Mouse (Mus musculus) forebrain, embryonic 12.5 days (tissue): ENCODE results near the gene Sec24c. TPM values are rescaled to one million over a fixed set of nuclear protein-coding genes. Genes with fewer than 3 reads are reported as not detected.

Source experiments
- ATAC-seq: fragments of 200-750 bp; cut with Nextera tagmentation; 2 replicates; pipeline ENCODE4 v1.8.0; 2017; ENCODE audit warnings: moderate TSS enrichment; ENCODE audit not compliant: low FRiP score
- H3K27ac ChIP-seq: fragments of 300-500 bp; sonication (generic); 2 replicates; pipeline ENCODE4 v1.5.1; 2016; ENCODE audit warnings: mild to moderate bottlenecking
- H3K27me3 ChIP-seq: fragments of 300-500 bp; sonication (generic); 2 replicates; pipeline ENCODE4 v1.6.1; 2016; ENCODE audit warnings: mild to moderate bottlenecking
- H3K36me3 ChIP-seq: fragments of 300-500 bp; sonication (generic); replicated peaks from 2 replicates; pipeline ENCODE4 v1.6.1; 2016; ENCODE audit warnings: mild to moderate bottlenecking
- H3K4me1 ChIP-seq: fragments of 300-500 bp; sonication (generic); 2 replicates; pipeline ENCODE4 v1.6.1; 2016
- H3K4me2 ChIP-seq: fragments of 300-500 bp; sonication (generic); 2 replicates; pipeline ENCODE4 v1.6.1; 2016; ENCODE audit warnings: mild to moderate bottlenecking, moderate library complexity
- H3K4me3 ChIP-seq: fragments of 300-500 bp; sonication (generic); replicated peaks from 2 replicates; pipeline ENCODE4 v1.5.1; 2016; ENCODE audit warnings: mild to moderate bottlenecking
- H3K9ac ChIP-seq: fragments of 300-500 bp; sonication (generic); 2 replicates; pipeline ENCODE4 v1.6.1; 2016; ENCODE audit warnings: mild to moderate bottlenecking
- H3K9me3 ChIP-seq: fragments of 300-500 bp; sonication (generic); 2 replicates; pipeline ENCODE4 v1.6.1; 2016
- WGBS: fragments of 180-500 bp; shearing (Covaris S2); methylation state at CpG from one replicate; pipeline ENCODE4 v1.1.7; 2016; 5-methylcytosine and 5-hydroxymethylcytosine counted together
- microRNA-seq: library from miRNA; unstranded; fragments of <30 nt; microRNA quantifications from one replicate; pipeline ENCODE4, GENCODE M21; 2017
- polyA plus RNA-seq: library from polyadenylated mRNA; unstranded; fragments of >200 nt; fragmentation: Nextera tagmentation; extraction: Ambion mirVana; gene quantifications from 2 replicates; pipeline ENCODE4 v1.2.1, GENCODE M21; 2016

Sec24c gene
- polyA plus RNA-seq, 1 experiment from 2014 or later: 87.6 TPM

DNA sequence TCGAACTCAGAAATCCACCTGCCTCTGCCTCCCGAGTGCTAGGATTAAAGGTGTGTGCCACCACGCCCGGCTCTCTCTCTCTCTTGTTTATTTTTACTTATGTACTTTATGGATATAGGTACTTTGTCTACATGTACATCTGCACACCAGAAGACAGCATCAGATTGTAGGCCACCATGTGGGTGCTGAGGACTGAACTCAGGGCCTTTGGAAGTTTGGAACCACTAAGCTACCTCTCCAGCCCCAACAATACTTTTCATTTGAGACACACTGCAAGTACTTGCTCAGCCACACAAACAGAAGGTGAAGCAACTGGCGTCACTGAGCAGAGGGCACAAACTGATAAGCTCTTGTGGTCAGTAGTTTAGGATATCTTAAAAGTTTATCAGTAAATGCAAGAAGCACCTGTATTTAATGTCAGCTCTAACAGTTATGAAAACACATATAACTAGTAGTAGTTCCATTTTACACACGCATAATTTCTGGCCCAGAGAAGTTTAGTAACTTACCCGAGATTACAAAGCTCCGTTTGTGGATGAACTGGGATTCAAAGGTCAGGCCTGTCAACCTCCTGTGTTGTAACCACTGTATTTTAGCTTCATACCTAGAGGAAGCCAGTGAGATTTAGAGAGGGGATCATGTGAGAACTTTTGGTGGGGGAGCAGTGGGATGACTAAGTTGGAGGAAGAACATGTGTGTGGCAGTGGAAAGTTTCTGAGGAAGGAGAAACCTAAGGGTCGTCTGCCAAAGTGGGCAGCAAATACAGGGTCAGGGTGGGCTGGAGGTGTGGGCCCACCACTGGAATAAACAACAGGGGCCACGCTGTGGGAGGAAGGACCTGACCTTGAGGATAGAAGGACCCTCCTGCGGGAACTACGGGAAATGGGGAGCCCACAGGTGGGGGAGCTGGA is 59.2 kb downstream of the Sec24c start:
- peak overlapping the region; percentile 93 for H3K9ac ChIP-seq
- H3K36me3 ChIP-seq: peaks cover 43% of the 10 kb centered on the region
- WGBS: 54% methylated on average over 12 of the region's 12 CpGs
- H3K4me3 ChIP-seq: peak overlapping the region; percentile 77
- peak overlapping the region; percentile 79 for H3K4me2 ChIP-seq
- no peak for ATAC-seq
- H3K27me3 ChIP-seq: no peaks in the 10 kb centered on the region
- H3K27ac ChIP-seq: peak overlapping the region; percentile 80; the same call in 1 of the 2 replicates
- peaks cover 11% of the 10 kb centered on the region for H3K4me1 ChIP-seq
- H3K9me3 ChIP-seq: no peaks in the 10 kb centered on the region

DNA sequence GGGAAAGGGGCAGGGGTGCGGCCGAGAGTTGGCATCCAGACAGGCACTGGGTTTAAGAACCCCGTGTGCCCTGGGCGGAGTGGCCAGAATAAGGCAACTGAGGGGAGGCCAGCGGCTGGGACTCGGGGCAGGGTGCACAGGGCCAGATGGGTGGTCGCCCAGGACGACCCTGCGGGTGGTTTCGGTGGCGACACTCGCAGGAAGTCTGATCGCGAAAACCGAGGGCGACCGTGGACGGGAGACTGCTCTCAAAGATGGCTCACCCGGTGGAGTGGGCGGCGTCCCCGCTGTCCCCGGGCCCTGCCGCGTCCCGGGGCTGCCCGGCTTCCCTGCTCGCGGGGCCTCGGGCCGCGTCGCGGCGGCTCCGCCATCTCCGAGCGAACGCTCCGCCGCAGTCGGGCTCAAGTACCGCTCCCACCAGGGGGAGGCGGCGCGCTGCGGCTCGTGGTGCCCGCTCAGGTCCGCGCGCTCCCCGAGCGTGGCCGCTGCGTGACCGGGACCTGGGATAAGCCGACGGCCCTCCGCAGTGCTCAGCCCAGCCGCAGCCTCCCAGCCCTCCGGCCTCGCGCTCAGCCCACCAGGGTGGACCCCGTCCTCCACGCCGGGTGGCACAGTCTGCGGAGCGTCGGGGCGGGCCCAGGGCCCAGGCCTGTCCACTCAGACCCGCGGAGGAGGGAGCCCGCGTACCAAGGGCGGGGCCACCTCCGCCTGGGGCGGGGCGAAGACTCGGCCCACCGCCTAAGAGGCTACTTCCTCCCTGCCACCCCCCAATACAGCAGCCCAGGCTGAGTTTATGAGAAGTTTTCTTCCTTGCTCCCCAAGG is 60.1 kb downstream of the Sec24c start, which contains the start of gene Ndst2:
TSS of gene Ndst2 (minus strand) at position 611 of the 823 bp plus-strand sequence.
- WGBS: under 1% methylated on average over 52 of the region's 81 CpGs

DNA sequence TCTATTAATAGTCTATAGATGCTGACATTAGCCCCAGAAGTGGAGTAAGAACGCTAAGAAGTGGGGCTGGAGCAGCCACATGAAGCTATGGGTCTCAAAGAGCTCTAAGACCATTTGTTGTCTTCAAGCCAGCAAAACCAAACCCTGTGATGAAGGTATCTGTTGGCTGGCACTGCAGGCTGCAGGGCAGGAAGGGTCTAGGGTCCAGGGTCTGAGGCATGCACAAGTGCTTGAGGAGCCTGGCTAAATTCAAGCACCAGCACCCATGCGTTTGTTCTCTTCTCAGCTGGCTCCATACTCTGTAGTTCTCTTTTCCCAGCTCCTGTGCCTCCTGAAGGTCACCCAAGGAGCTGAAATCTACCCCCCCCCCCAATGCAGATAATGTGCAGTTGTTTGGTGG is 60.9 kb downstream of the Sec24c start:
- H3K4me2 ChIP-seq: no peak overlapping the region
- H3K27ac ChIP-seq: peak overlapping the region; percentile 46; the same call in 1 of the 2 replicates
- H3K9ac ChIP-seq: no peak overlapping the region
- ATAC-seq: no peak
- peaks cover 11% of the 10 kb centered on the region for H3K4me1 ChIP-seq
- WGBS: 82% methylated on average over 2 of the region's 2 CpGs
- H3K27me3 ChIP-seq: no peaks in the 10 kb centered on the region
- H3K4me3 ChIP-seq: no peak overlapping the region
- peaks cover 41% of the 10 kb centered on the region for H3K36me3 ChIP-seq
- H3K9me3 ChIP-seq: no peaks in the 10 kb centered on the region

More for the DNA sequence above, 60.1 kb downstream of the Sec24c start, which contains the start of gene Ndst2:
- ATAC-seq: peak; percentile 99
- Histone ChIP-seq H3K4me3 (peak within 1 kb of the TSS; percentile 77), H3K9ac (peak within 1 kb of the TSS; percentile 93), H3K4me2 (peak within 1 kb of the TSS; percentile 79), H3K4me1 (peaks cover 11% of the 10 kb centered on the region), H3K27ac (peak within 1 kb of the TSS; percentile 80), H3K9me3 (no peaks in the 10 kb centered on the region), H3K36me3 (peaks cover 43% of the 10 kb centered on the region), H3K27me3 (no peaks in the 10 kb centered on the region)

DNA sequence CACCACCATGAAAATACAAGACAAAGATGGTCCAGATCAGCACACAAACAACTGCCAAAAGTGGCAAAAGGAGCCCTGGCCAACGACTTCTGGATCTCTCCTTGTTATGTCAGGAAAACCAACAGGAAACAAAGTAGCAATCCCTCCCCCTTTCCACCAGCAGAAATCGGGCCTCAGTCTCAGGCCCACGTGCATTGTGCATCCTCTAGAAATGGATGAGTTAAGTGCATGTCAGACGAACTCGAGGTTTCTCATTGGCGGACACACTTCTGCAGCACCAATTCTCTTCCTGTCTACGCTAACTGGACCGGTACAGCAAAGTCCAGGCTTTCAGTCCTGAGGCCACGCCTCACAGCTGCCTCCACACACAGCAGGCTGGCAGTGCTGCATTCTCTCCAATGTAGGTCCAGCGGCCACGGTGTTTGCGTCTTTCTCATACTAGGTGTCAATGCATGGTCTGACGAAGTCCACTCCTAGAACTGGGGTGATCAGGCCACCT is 61.8 kb downstream of the Sec24c start:
- WGBS: 90% methylated on average over 13 of the region's 13 CpGs
- Histone ChIP-seq H3K4me1 (peaks cover 11% of the 10 kb centered on the region), H3K9me3 (no peaks in the 10 kb centered on the region), H3K4me2 (no peak overlapping the region), H3K36me3 (peaks cover 40% of the 10 kb centered on the region), H3K27me3 (no peaks in the 10 kb centered on the region), H3K9ac (no peak overlapping the region), H3K27ac (no peak overlapping the region), H3K4me3 (no peak overlapping the region)
- ATAC-seq: no peak

DNA sequence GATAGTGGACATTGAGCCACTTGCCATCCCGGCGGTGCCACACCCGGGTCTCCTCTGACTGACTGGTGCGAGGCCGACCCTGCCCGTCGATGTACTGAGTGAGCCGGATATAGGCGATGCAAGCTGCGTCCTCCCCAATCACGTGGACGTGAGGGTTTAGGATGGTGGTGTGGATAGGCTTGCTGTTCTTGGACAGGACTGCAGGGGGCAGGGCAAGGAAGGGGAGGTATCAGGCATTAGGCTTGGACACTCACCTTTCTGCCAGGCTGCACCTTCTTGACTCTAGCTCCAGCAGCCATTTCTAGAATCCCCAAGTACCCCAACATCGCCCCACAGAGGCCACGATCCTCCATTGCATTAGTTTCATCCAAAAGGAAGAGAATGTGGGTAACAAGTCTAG is 63.2 kb downstream of the Sec24c start:
- Histone ChIP-seq H3K9ac (no peak overlapping the region), H3K9me3 (no peaks in the 10 kb centered on the region), H3K27ac (no peak overlapping the region), H3K36me3 (peaks cover 47% of the 10 kb centered on the region), H3K27me3 (no peaks in the 10 kb centered on the region), H3K4me1 (peaks cover 11% of the 10 kb centered on the region), H3K4me3 (no peak overlapping the region), H3K4me2 (no peak overlapping the region)
- WGBS: 41% methylated on average over 14 of the region's 14 CpGs
- no peak for ATAC-seq

DNA sequence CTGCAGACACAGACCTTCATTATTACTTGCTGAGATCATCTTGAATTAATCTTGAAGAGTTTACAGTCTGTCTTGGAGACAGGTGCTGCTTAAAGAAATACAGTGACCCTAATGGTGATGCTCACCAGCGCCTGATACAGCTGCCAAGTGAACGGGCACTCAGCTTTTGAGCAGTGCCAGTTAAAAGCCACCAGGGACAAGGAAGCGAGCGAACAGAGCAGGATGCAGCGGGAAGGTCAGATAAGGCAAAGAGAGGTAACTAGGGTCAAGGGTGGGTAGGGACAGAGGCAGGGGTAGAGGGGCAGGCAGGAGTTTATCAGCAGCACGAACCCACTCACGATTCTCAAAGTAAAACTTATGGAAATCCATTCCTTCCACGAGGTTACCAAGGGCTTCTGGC is 64.4 kb downstream of the Sec24c start:
- Histone ChIP-seq H3K9me3 (no peaks in the 10 kb centered on the region), H3K4me3 (no peak overlapping the region), H3K27me3 (no peaks in the 10 kb centered on the region), H3K27ac (no peak overlapping the region), H3K9ac (no peak overlapping the region), H3K36me3 (peaks cover 55% of the 10 kb centered on the region), H3K4me1 (peaks cover 5% of the 10 kb centered on the region), H3K4me2 (no peak overlapping the region)
- WGBS: 91% methylated on average over 8 of the region's 8 CpGs
- no peak for ATAC-seq

DNA sequence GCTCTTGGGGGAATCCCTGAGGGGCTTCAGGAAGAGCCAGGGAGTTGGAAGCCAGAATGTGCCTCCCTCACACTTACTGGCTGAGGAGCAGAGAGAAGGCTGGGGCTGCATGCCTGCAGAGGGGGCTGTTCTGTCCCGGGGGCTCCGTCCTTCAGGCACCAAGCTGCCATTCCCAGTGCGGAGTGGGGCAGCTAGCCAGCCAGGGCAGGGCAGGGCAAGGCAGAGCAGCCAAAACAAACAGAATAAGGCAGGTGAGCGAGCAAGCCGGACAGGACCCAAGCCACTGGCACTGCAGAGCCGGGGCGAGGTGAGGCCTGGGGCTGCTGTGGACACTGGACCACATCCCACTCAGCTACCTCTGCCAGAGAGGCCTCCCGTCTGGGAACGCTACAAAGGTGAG is 67.2 kb downstream of the Sec24c start:
- Histone ChIP-seq H3K9me3 (no peaks in the 10 kb centered on the region), H3K27ac (no peak overlapping the region), H3K4me2 (no peak overlapping the region), H3K36me3 (peaks cover 71% of the 10 kb centered on the region), H3K27me3 (no peaks in the 10 kb centered on the region), H3K4me3 (no peak overlapping the region), H3K9ac (no peak overlapping the region), H3K4me1 (no peaks in the 10 kb centered on the region; the same call in 1 of the 2 replicates)
- ATAC-seq: no peak
- WGBS: 95% methylated on average over 9 of the region's 9 CpGs

DNA sequence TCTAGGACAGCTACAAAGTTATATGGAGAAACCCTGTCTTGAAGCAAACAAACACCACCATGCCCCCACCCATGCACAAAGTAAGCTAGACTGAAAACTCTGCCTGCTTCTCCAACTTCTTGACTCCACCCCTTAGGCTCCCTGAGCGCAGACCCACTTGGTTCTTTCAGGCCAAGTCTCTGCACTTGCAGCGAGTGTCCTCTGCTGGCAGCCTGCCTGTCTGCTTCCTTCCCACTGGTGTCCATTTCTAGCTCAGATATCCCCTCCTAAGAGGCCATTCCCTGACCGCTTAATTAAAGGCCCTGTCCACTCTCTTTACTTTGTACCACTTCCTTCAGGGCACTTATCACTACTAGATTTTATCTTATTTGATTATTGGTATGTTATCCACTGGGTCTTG is 69.5 kb downstream of the Sec24c start:
- no peaks in the 10 kb centered on the region for H3K9me3 ChIP-seq
- no peak overlapping the region for H3K4me2 ChIP-seq
- ATAC-seq: no peak
- H3K27me3 ChIP-seq: no peaks in the 10 kb centered on the region
- WGBS: 82% methylated on average over 3 of the region's 3 CpGs
- no peak overlapping the region for H3K27ac ChIP-seq
- H3K4me3 ChIP-seq: no peak overlapping the region
- no peak overlapping the region for H3K9ac ChIP-seq
- no peaks in the 10 kb centered on the region; the same call in 1 of the 2 replicates for H3K4me1 ChIP-seq
- peaks cover 79% of the 10 kb centered on the region for H3K36me3 ChIP-seq

Small RNAs within 50 kb of the gene (microRNA-seq; reads per million reads assigned to microRNA genes)
- gene Mir6946: 2.7 reads per million, percentile 4 among the genes with 10 or more reads in this experiment

Other genes starting within 250 kb of the Sec24c start
- 0.44 and 0.82 TPM in 2 replicates for gene Cfap70, start 222.1 kb upstream of the Sec24c start, polyA plus RNA-seq
- 10.0 and 13.0 TPM in 2 replicates for gene Anxa7, start 194.2 kb upstream of the Sec24c start, polyA plus RNA-seq
- 1.3 and 1.4 TPM in 2 replicates for gene Mss51, start 177.4 kb upstream of the Sec24c start, polyA plus RNA-seq
- 72.0 and 79.5 TPM in 2 replicates for gene Ppp3cb, start 127.7 kb upstream of the Sec24c start, polyA plus RNA-seq
- 15.8 and 18.9 TPM in 2 replicates for gene Usp54, start 33.2 kb upstream of the Sec24c start, polyA plus RNA-seq
- not detected in 2 replicates for gene Myoz1, start 17.8 kb upstream of the Sec24c start, polyA plus RNA-seq
- gene Synpo2l, start 6.0 kb upstream of the Sec24c start, polyA plus RNA-seq: 0.24 and 0.50 TPM in 2 replicates
- gene Fut11, start 20.7 kb downstream of the Sec24c start, polyA plus RNA-seq: 20.5 and 23.3 TPM in 2 replicates
- 268 and 275 TPM in 2 replicates for gene Chchd1, start 28.7 kb downstream of the Sec24c start, polyA plus RNA-seq
- gene Zswim8, start 33.2 kb downstream of the Sec24c start, polyA plus RNA-seq: 46.0 and 46.5 TPM in 2 replicates
- 22.3 and 24.5 TPM in 2 replicates for gene Ndst2, start 60.3 kb downstream of the Sec24c start, polyA plus RNA-seq
- 54.1 and 60.4 TPM in 2 replicates for gene Camk2g, start 119.8 kb downstream of the Sec24c start, polyA plus RNA-seq
- 0.10 and 0.15 TPM in 2 replicates for gene Plau, start 162.4 kb downstream of the Sec24c start, polyA plus RNA-seq